Mouse (Mus musculus) lung, postnatal 0 days (tissue): ENCODE results near the gene Tac1.

Source experiments
- CTCF ChIP-seq: IDR thresholded peaks from 2 replicates; pipeline ENCODE4 v1.5.1; 2016; ENCODE audit warnings: antibody characterized with exemption, mild to moderate bottlenecking
- EP300 ChIP-seq: IDR thresholded peaks from 2 replicates; pipeline ENCODE4 v1.6.1; 2016; ENCODE audit warnings: antibody characterized with exemption, mild to moderate bottlenecking, control low read depth

GRCm38 (mm10) chr6:7555688-7556476, 1.2 kb downstream of the Tac1 start:
- TF ChIP-seq CTCF (no peak), EP300 (no peak)
